Mouse (Mus musculus) forebrain, embryonic 15.5 days (tissue): ENCODE measurements around the gene Kazald1. TPM values are rescaled to one million over a fixed set of nuclear protein-coding genes. Genes with fewer than 3 reads are reported as not detected.

Source experiments
- ATAC-seq: fragments of 200-750 bp; cut with Nextera tagmentation; replicated peaks from 2 replicates; pipeline ENCODE4 v1.8.0; 2017; ENCODE audit warnings: mild to moderate bottlenecking, moderate TSS enrichment, moderate library complexity
- H3K27ac ChIP-seq: fragments of 300-500 bp; sonication (generic); replicated peaks from 2 replicates; pipeline ENCODE4 v1.5.1; 2015; ENCODE audit warnings: mild to moderate bottlenecking, inconsistent platforms
- H3K27me3 ChIP-seq: fragments of 300-500 bp; sonication (generic); 2 replicates; pipeline ENCODE4 v1.6.1; 2015; ENCODE audit warnings: inconsistent platforms
- H3K36me3 ChIP-seq: fragments of 300-500 bp; sonication (generic); 2 replicates; pipeline ENCODE4 v1.6.1; 2015; ENCODE audit warnings: mild to moderate bottlenecking, inconsistent platforms
- H3K4me1 ChIP-seq: fragments of 300-500 bp; sonication (generic); 2 replicates; pipeline ENCODE4 v1.6.1; 2015; ENCODE audit warnings: inconsistent platforms
- H3K4me2 ChIP-seq: fragments of 300-500 bp; sonication (generic); replicated peaks from 2 replicates; pipeline ENCODE4 v1.6.1; 2015; ENCODE audit warnings: mild to moderate bottlenecking, inconsistent platforms
- H3K4me3 ChIP-seq: fragments of 300-500 bp; sonication (generic); 2 replicates; pipeline ENCODE4 v1.5.1; 2015; ENCODE audit warnings: mild to moderate bottlenecking, inconsistent platforms
- H3K9ac ChIP-seq: fragments of 300-500 bp; sonication (generic); replicated peaks from 2 replicates; pipeline ENCODE4 v1.6.1; 2015; ENCODE audit warnings: mild to moderate bottlenecking, inconsistent platforms
- H3K9me3 ChIP-seq: fragments of 300-500 bp; sonication (generic); 2 replicates; pipeline ENCODE4 v1.6.1; 2016; ENCODE audit warnings: inconsistent platforms
- WGBS: fragments of 180-500 bp; shearing (Covaris S2); methylation state at CpG from one replicate; pipeline ENCODE4 v1.1.7; 2015; ENCODE audit warnings: mixed read lengths; 5-methylcytosine and 5-hydroxymethylcytosine counted together
- polyA plus RNA-seq: library from polyadenylated mRNA; unstranded; fragments of >200 nt; fragmentation: Nextera tagmentation; extraction: Ambion mirVana; gene quantifications from 2 replicates; pipeline ENCODE4 v1.2.1, GENCODE M21; 2015

Kazald1 gene
- 0.70 and 0.73 TPM in 2 replicates for polyA plus RNA-seq

DNA sequence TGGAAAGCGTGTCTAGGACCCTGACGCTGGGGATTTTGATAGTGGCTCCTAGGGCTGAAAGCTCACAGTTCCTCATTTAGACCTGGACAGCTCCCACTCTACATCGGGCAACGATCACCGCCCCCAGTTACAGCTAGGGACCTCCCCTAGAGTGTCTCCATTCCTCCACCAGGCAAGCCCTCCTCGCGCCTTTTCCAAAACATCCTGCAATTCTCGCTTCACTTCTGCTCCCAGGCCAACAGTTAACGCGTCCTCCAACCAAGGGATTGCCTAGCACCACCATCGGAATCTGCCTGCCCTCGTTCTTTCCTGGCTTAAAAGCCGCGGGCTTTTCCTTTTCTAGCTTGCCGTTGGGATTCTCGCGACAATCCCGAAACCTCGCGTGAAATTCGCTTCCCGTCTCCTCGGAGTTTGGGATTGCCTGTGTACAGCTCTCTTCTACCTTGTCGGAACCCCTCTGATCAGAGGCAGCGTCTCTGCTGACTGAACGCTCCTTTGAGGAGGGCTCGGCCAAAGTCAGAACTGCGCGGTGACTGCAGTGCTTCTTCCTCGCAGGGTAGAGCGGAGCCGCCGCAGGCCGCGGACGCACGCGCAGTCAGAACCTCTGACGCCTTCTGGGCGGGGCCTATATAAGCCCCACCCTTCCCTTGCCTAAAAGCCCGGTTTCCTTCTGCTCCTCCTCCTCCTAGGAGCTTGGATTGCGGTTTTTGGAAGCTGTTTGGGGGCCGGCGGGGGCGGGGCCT is at the start of gene Kazald1:
TSS of gene Kazald1 (plus strand) at position 662 of the 743 bp plus-strand sequence.
- peak within 1 kb of the TSS; percentile 70 for H3K4me3 ChIP-seq
- H3K9me3 ChIP-seq, result no peaks in the 10 kb centered on the region
- ATAC-seq, result peak; percentile 90
- H3K27me3 ChIP-seq, result peaks cover 49% of the 10 kb centered on the region
- H3K36me3 ChIP-seq, result no peaks in the 10 kb centered on the region
- H3K4me2 ChIP-seq, result peak within 1 kb of the TSS; percentile 99
- peaks cover 37% of the 10 kb centered on the region for H3K4me1 ChIP-seq
- WGBS, result under 1% methylated on average over 45 of the region's 45 CpGs
- peak within 1 kb of the TSS; percentile 94 for H3K27ac ChIP-seq
- peak within 1 kb of the TSS; percentile 86 for H3K9ac ChIP-seq

DNA sequence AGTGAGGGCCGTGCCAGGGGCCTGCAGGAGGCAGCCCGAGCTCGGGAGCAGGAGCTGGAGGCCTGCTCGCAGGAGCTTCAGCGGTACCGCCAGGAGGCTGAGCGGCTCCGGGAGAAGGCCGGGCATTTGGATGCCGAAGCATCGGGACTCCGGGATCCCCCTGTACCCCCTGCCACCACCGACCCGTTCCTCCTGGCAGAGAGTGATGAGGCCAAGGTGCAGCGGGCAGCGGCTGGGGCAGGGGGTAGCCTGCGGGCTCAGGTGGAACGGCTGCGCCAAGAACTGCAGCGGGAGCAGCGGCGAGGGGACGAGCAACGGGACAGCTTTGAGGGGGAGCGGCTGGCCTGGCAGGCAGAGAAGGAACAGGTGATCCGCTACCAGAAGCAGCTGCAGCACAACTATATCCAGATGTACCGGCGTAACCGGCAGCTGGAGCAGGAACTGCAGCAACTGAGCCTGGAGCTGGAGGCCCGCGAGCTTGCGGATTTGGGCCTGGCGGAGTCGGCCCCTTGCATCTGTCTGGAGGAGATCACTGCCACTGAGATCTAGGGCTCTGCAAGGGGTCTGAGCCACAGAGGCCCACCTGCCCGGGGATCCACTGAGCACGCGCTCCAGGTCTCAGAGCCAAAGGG is 49.0 kb upstream of the Kazald1 start:
- H3K4me2 ChIP-seq, result no peak overlapping the region
- ATAC-seq, result no peak
- H3K9ac ChIP-seq, result no peak overlapping the region
- 93% methylated on average over 37 of the region's 37 CpGs for WGBS
- H3K36me3 ChIP-seq, result peaks cover 39% of the 10 kb centered on the region
- no peaks in the 10 kb centered on the region for H3K27me3 ChIP-seq
- no peak overlapping the region for H3K4me3 ChIP-seq
- H3K4me1 ChIP-seq, result peaks cover 14% of the 10 kb centered on the region
- no peak overlapping the region for H3K27ac ChIP-seq
- H3K9me3 ChIP-seq, result no peaks in the 10 kb centered on the region

DNA sequence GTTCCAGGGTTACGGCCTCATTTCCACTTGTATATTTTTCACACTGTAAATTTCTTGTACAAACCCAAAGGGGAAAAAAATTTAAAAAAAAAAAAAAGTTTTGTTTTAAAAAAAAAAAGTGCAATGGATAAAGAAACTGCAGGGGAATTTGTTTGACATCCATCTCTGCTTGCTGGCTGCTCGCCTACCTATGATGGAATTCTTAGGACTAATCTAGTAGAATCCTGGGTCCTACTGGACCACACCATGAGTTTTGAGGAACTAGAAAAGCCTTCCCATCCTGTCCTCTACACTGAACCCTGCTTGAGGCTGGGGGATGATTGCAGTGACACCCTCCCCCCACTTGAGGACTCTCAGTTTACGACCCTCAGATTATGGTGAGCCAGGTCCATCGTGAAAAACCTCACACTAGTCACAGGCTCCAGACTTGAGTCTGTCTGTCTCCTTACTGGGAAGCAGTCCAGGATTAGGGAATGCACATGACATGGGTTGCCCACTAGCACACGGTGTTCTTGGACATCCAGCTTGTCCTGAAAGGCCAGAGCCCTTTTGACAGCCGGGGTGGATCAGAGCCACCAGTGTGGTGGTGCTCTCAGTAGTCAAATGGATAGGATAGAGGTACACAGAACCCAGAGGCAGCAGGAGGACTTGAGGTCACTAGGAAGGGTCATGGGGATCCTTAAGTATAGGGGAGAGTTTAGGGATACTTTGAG is 47.9 kb upstream of the Kazald1 start:
- no peak overlapping the region for H3K27ac ChIP-seq
- no peak overlapping the region for H3K9ac ChIP-seq
- no peaks in the 10 kb centered on the region for H3K9me3 ChIP-seq
- H3K27me3 ChIP-seq, result no peaks in the 10 kb centered on the region
- peaks cover 9% of the 10 kb centered on the region for H3K4me1 ChIP-seq
- H3K36me3 ChIP-seq, result peaks cover 39% of the 10 kb centered on the region
- no peak for ATAC-seq
- H3K4me3 ChIP-seq, result no peak overlapping the region
- WGBS, result 81% methylated on average over 6 of the region's 6 CpGs
- no peak overlapping the region for H3K4me2 ChIP-seq

DNA sequence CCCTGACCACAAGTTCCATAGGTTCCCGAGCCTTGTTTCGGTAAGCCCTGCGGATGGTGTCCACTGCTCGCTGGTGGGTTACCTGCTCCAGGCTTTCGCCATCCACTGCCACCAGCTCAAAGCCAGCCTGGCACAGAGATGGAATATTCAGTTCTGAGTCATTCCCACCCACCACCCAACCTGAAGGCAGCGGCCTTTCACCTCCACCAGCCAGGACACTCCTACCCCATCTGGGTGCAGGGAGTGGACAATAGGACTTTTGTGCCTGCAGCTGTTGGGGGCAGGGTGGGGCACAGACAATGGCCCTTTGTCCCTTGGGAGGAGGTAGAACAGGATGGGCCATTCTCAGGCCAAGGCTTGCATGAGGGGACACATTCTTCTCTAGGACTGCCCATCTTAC is 47.2 kb upstream of the Kazald1 start:
- ATAC-seq, result no peak

DNA sequence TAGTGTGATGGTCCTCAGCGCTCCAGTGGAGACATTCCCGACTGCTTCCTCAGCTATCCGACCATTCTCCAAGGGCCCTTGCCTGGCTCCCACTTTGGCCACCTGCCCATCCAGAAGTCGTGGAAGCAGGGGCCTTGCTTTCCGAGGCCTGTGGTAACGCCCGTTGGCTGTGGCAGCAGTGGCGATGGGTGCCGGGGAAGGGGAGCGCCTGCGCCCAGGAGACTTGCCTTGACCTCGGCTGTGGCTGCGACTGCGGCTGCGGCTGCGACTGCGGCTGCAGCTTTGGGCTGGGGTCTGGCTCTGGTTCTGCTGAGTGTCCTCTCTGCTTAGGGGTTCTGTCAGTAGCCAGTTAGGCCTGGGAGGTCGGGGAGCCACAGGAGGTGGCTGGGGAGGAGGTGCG is 46.3 kb upstream of the Kazald1 start:
- 64% methylated on average over 19 of the region's 19 CpGs for WGBS
- H3K36me3 ChIP-seq, result peaks cover 33% of the 10 kb centered on the region
- no peak for ATAC-seq
- no peak overlapping the region for H3K27ac ChIP-seq
- H3K27me3 ChIP-seq, result no peaks in the 10 kb centered on the region
- H3K4me2 ChIP-seq, result no peak overlapping the region
- H3K9ac ChIP-seq, result no peak overlapping the region
- no peak overlapping the region for H3K4me3 ChIP-seq
- no peaks in the 10 kb centered on the region for H3K9me3 ChIP-seq
- peaks cover 9% of the 10 kb centered on the region for H3K4me1 ChIP-seq

More for the DNA sequence above, 47.2 kb upstream of the Kazald1 start:
- H3K27me3 ChIP-seq, result no peaks in the 10 kb centered on the region
- H3K27ac ChIP-seq, result no peak overlapping the region
- WGBS, result 76% methylated on average over 6 of the region's 6 CpGs
- no peaks in the 10 kb centered on the region for H3K9me3 ChIP-seq
- H3K9ac ChIP-seq, result no peak overlapping the region
- no peak overlapping the region for H3K4me2 ChIP-seq
- no peak overlapping the region for H3K4me3 ChIP-seq
- peaks cover 36% of the 10 kb centered on the region for H3K36me3 ChIP-seq
- H3K4me1 ChIP-seq, result peaks cover 9% of the 10 kb centered on the region

- H3K27ac ChIP-seq, result no peak overlapping the region
- H3K4me3 ChIP-seq, result no peak overlapping the region
- H3K9ac ChIP-seq, result no peak overlapping the region
- ATAC-seq, result no peak
- peaks cover 9% of the 10 kb centered on the region for H3K4me1 ChIP-seq
- WGBS, result 53% methylated on average over 8 of the region's 9 CpGs
- no peak overlapping the region for H3K4me2 ChIP-seq
- peaks cover 27% of the 10 kb centered on the region for H3K36me3 ChIP-seq
- no peaks in the 10 kb centered on the region for H3K27me3 ChIP-seq
- no peaks in the 10 kb centered on the region for H3K9me3 ChIP-seq
These were observed 45.5 kb upstream of the Kazald1 start for GRCm38 (mm10) chr19:45029571-45029970.

DNA sequence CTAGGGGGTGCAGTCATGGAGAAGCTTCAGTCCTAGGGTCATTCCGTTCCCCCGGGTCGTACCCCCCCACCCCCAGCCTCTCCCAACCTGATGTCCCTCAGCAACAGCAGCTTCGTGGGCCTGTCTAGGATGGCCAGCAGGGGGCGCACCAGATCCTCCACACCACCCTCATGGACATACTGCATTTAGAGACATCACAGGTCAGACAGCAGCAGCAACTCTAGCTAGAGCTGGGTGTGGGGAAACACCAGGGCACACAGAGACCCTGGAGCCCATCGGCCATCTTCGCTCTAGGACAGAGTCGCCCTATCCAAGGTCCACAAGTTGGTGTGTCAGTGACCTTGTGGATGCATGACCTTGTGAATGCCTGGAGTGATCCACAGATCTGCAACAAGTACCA is 44.9 kb upstream of the Kazald1 start:
- no peak; the same call in 1 of the 2 replicates for ATAC-seq
- Histone ChIP-seq H3K27ac (no peak overlapping the region), H3K4me3 (no peak overlapping the region), H3K9ac (no peak overlapping the region), H3K27me3 (no peaks in the 10 kb centered on the region), H3K9me3 (no peaks in the 10 kb centered on the region), H3K36me3 (peaks cover 23% of the 10 kb centered on the region), H3K4me2 (no peak overlapping the region), H3K4me1 (peaks cover 9% of the 10 kb centered on the region)
- 35% methylated on average over 8 of the region's 8 CpGs for WGBS

DNA sequence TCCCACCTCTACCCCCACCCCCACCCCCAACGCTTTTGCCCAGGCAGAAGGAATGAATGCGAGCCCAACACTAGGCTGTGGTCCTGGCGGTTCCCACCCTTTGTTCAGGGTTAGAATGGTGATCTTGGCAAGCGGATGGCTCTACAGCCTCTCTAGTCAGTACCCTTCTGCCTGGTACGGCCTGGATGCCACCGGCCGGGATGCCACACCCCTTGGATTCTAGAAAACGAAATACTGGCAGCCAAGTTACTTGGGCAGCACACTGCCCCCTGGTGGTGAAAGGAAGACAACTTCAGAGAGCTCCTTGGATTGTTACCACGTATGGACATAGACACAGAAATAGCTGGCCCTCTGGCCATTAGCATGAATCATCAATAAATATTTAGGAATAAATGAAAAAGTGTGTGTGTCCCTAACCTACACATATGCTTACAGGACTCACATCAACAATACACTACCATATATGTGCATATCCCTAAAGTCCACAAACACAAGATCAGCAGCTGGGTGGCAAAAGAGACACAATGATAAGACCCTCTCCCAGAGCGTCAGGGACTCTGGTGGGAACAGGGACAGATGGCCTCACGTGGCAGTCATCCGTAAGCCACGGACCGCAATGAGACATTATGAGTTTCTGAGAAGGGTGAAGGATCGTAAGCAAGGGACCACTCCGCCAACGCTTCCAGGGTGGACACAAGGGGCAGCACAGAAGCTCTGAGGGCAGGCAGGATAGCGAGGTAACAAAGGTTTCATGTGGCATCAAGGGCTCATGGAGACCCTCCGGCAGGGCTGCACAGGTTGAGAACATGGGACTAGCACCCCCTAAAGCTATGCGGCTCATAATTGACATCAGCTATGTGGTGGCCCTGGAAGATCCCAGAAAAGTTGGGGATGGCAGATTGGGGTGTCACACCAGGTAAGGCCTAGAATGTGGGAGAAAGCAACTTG is 44.0 kb upstream of the Kazald1 start:
- peak overlapping the region; percentile 39 for H3K4me2 ChIP-seq
- peaks cover 14% of the 10 kb centered on the region for H3K36me3 ChIP-seq
- H3K9ac ChIP-seq, result no peak overlapping the region; the same call in 1 of the 2 replicates
- H3K27ac ChIP-seq, result no peak overlapping the region
- H3K27me3 ChIP-seq, result no peaks in the 10 kb centered on the region
- peaks cover 9% of the 10 kb centered on the region for H3K4me1 ChIP-seq
- peak overlapping the region; percentile 21; the same call in 1 of the 2 replicates for H3K4me3 ChIP-seq
- no peaks in the 10 kb centered on the region for H3K9me3 ChIP-seq
- ATAC-seq, result peak; percentile 49; the same call in 1 of the 2 replicates
- WGBS, result 38% methylated on average over 20 of the region's 20 CpGs

DNA sequence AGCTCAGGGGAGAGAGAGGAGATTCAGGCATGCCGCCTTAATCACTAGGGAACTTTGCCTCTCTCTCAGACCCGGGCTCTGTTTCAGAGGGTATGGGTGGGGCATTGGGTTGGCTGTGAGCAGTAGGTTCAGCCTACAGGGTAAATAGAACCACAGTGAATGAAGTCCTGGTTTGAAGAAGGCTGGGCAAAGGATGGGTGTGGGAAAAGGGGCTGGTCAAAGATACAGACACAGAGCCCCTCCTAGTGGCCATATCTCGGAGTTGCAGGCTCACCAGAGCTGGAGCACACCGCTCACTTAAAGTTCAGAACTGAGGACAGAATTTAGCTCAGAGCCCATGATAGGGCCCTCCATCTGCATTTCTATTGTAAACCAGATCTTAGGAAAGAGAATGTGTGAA is 43.3 kb upstream of the Kazald1 start:
- Histone ChIP-seq H3K4me3 (no peak overlapping the region), H3K27ac (no peak overlapping the region), H3K9me3 (no peaks in the 10 kb centered on the region), H3K4me2 (no peak overlapping the region), H3K27me3 (no peaks in the 10 kb centered on the region), H3K9ac (no peak overlapping the region), H3K4me1 (peaks cover 9% of the 10 kb centered on the region), H3K36me3 (peaks cover 6% of the 10 kb centered on the region; the same call in 1 of the 2 replicates)
- WGBS, result 13% methylated on average over 4 of the region's 4 CpGs
- ATAC-seq, result peak; percentile 38; the same call in 1 of the 2 replicates

- Histone ChIP-seq H3K4me2 (no peak overlapping the region), H3K27me3 (no peaks in the 10 kb centered on the region), H3K4me3 (no peak overlapping the region), H3K4me1 (peaks cover 9% of the 10 kb centered on the region), H3K27ac (no peak overlapping the region), H3K9me3 (no peaks in the 10 kb centered on the region), H3K36me3 (0 out of 2 replicates have a peak, but pooled peaks cover under 1% of the 10 kb centered on the region), H3K9ac (no peak overlapping the region)
- 51% methylated on average over 17 of the region's 17 CpGs for WGBS
- ATAC-seq, result no peak
These were observed 42.3 kb upstream of the Kazald1 start for GRCm38 (mm10) chr19:45032570-45033332.

- no peaks in the 10 kb centered on the region; the same call in 1 of the 2 replicates for H3K27me3 ChIP-seq
- H3K4me2 ChIP-seq, result no peak overlapping the region
- H3K9me3 ChIP-seq, result no peaks in the 10 kb centered on the region
- H3K4me3 ChIP-seq, result no peak overlapping the region
- H3K9ac ChIP-seq, result no peak overlapping the region
- ATAC-seq, result no peak
- no peaks in the 10 kb centered on the region for H3K36me3 ChIP-seq
- WGBS, result 33% methylated on average over 16 of the region's 16 CpGs
- no peak overlapping the region for H3K27ac ChIP-seq
- no peaks in the 10 kb centered on the region; the same call in 1 of the 2 replicates for H3K4me1 ChIP-seq
These were observed 38.2 kb upstream of the Kazald1 start for GRCm38 (mm10) chr19:45036867-45037266.
